Mouse (Mus musculus) kidney, embryonic 15.5 days (tissue): Measurements from ENCODE around the gene Cyp3a25. TPM values are rescaled to one million over a fixed set of nuclear protein-coding genes. Genes with fewer than 3 reads are reported as not detected.
"Not testable (repeated sequence)": the region's sequence is repeated elsewhere in the genome, so short reads cannot be mapped to it uniquely, and the experiment has no call there.

Experiments
- ATAC-seq: fragments of 200-750 bp; cut with Nextera tagmentation; replicated peaks from 2 replicates; pipeline ENCODE4 v1.8.0; 2017; ENCODE audit warnings: moderate TSS enrichment; ENCODE audit not compliant: low FRiP score
- H3K27ac ChIP-seq: fragments of 300-500 bp; sonication (generic); 2 replicates; pipeline ENCODE4 v1.5.1; 2015; ENCODE audit warnings: mild to moderate bottlenecking, inconsistent platforms
- H3K27me3 ChIP-seq: fragments of 300-500 bp; sonication (generic); 2 replicates; pipeline ENCODE4 v1.6.1; 2015; ENCODE audit warnings: inconsistent platforms
- H3K36me3 ChIP-seq: fragments of 300-500 bp; sonication (generic); 2 replicates; pipeline ENCODE4 v1.6.1; 2015; ENCODE audit warnings: inconsistent platforms
- H3K4me1 ChIP-seq: fragments of 300-500 bp; sonication (generic); 2 replicates; pipeline ENCODE4 v1.6.1; 2015; ENCODE audit warnings: inconsistent platforms
- H3K4me2 ChIP-seq: fragments of 300-500 bp; sonication (generic); 2 replicates; pipeline ENCODE4 v1.6.1; 2015; ENCODE audit warnings: moderate library complexity, mild to moderate bottlenecking, inconsistent platforms
- H3K4me3 ChIP-seq: fragments of 300-500 bp; sonication (generic); replicated peaks from 2 replicates; pipeline ENCODE4 v1.5.1; 2015; ENCODE audit warnings: mild to moderate bottlenecking, inconsistent platforms
- H3K9ac ChIP-seq: fragments of 300-500 bp; sonication (generic); 2 replicates; pipeline ENCODE4 v1.6.1; 2015; ENCODE audit warnings: mild to moderate bottlenecking, inconsistent platforms
- H3K9me3 ChIP-seq: fragments of 300-500 bp; sonication (generic); replicated peaks from 2 replicates; pipeline ENCODE4 v1.6.1; 2016; ENCODE audit warnings: inconsistent platforms
- WGBS: fragments of 180-500 bp; shearing (Covaris S2); methylation state at CpG from one replicate; pipeline ENCODE4 v1.1.7; 2015; ENCODE audit warnings: mixed read lengths; 5-methylcytosine and 5-hydroxymethylcytosine counted together
- polyA plus RNA-seq: library from polyadenylated mRNA; unstranded; fragments of >200 nt; fragmentation: Nextera tagmentation; extraction: Ambion mirVana; gene quantifications from 2 replicates; pipeline ENCODE4 v1.2.1, GENCODE M21; 2015

Gene Cyp3a25
- polyA plus RNA-seq: not detected in 2 replicates

- H3K4me3 ChIP-seq, H3K36me3 ChIP-seq, H3K27me3 ChIP-seq, H3K27ac ChIP-seq, ATAC-seq, H3K9me3 ChIP-seq, H3K4me2 ChIP-seq, H3K4me1 ChIP-seq, H3K9ac ChIP-seq: not testable (repeated sequence)
- WGBS: 83% methylated on average over 1 of the region's 1 CpGs
Observed at GRCm38 (mm10) chr5:146009509-146009908, at the start of gene Cyp3a25. Cyp3a25 (minus strand) TSS chr5:146009618.

- Histone ChIP-seq H3K4me2 (no peak overlapping the region), H3K36me3 (no peaks in the 10 kb centered on the region), H3K4me3 (no peak overlapping the region), H3K27ac (no peak overlapping the region), H3K27me3 (no peaks in the 10 kb centered on the region), H3K9me3 (peaks cover 10% of the 10 kb centered on the region; the same call in 1 of the 2 replicates), H3K9ac (no peak overlapping the region), H3K4me1 (no peaks in the 10 kb centered on the region)
- no peak for ATAC-seq
- WGBS: 57% methylated on average over 4 of the region's 4 CpGs
Observed at GRCm38 (mm10) chr5:146021136-146021535, 11.7 kb upstream of the Cyp3a25 start.

- Histone ChIP-seq H3K4me1 (no peaks in the 10 kb centered on the region), H3K27ac (no peak overlapping the region), H3K4me2 (no peak overlapping the region), H3K9me3 (peaks cover 12% of the 10 kb centered on the region; the same call in 1 of the 2 replicates), H3K36me3 (no peaks in the 10 kb centered on the region), H3K9ac (no peak overlapping the region), H3K4me3 (no peak overlapping the region), H3K27me3 (no peaks in the 10 kb centered on the region)
- no peak for ATAC-seq
- 76% methylated on average over 5 of the region's 5 CpGs for WGBS
Observed at GRCm38 (mm10) chr5:146018275-146018674, 8.9 kb upstream of the Cyp3a25 start.

- no peak for ATAC-seq
- Histone ChIP-seq H3K4me1 (no peaks in the 10 kb centered on the region), H3K36me3 (no peaks in the 10 kb centered on the region), H3K4me2 (no peak overlapping the region), H3K27me3 (no peaks in the 10 kb centered on the region), H3K4me3 (no peak overlapping the region), H3K9me3 (peaks cover 8% of the 10 kb centered on the region; the same call in 1 of the 2 replicates), H3K9ac (no peak overlapping the region), H3K27ac (no peak overlapping the region)
- WGBS: 82% methylated on average over 1 of the region's 1 CpGs
Observed at GRCm38 (mm10) chr5:146011251-146011650, 1.8 kb upstream of the Cyp3a25 start.

- peaks cover 9% of the 10 kb centered on the region; the same call in 1 of the 2 replicates for H3K9me3 ChIP-seq
- H3K36me3 ChIP-seq: no peaks in the 10 kb centered on the region
- no peak overlapping the region for H3K4me2 ChIP-seq
- no peak overlapping the region for H3K4me3 ChIP-seq
- no peaks in the 10 kb centered on the region for H3K27me3 ChIP-seq
- H3K4me1 ChIP-seq: no peaks in the 10 kb centered on the region
- H3K27ac ChIP-seq: no peak overlapping the region
- no peak for ATAC-seq
- H3K9ac ChIP-seq: no peak overlapping the region
Observed at GRCm38 (mm10) chr5:145967080-145967479, 42.3 kb downstream of the Cyp3a25 start.

Other genes starting within 250 kb of the Cyp3a25 start
- gene Cyp3a44, start 203.7 kb downstream of the Cyp3a25 start, polyA plus RNA-seq: not detected in 2 replicates
- gene Cyp3a11, start 129.7 kb downstream of the Cyp3a25 start, polyA plus RNA-seq: 0.21 and 0.27 TPM in 2 replicates
- not detected in 2 replicates for gene Cyp3a59, start 69.6 kb upstream of the Cyp3a25 start, polyA plus RNA-seq
- gene Gm5565, start 150.9 kb upstream of the Cyp3a25 start, polyA plus RNA-seq: not detected in 2 replicates
- gene Gm6309, start 161.1 kb upstream of the Cyp3a25 start, polyA plus RNA-seq: not detected in 2 replicates
- gene 1700001J03Rik, start 175.7 kb upstream of the Cyp3a25 start, polyA plus RNA-seq: 0.38 TPM in 1 of 2 replicates, not detected in the other
- 55.2 and 57.1 TPM in 2 replicates for gene Rnf6, start 211.9 kb upstream of the Cyp3a25 start, polyA plus RNA-seq
- gene Cdk8, start 221.6 kb upstream of the Cyp3a25 start, polyA plus RNA-seq: 19.0 and 19.4 TPM in 2 replicates